Mouse (Mus musculus) spleen, adult 18-20 months (tissue): ENCODE measurements around the gene Capn8.

Source experiments
- DNase-seq, 2 experiments: peaks; one replicate each; pipeline ENCODE4 v3.0.0; 2022; ENCODE audit warnings: mixed read lengths in 2 of 2

The Capn8 gene

GRCm38 (mm10) chr1:182564408-182565120 lies at the start of gene Capn8:
Gene Capn8, plus strand, starts transcription at chr1:182565007.
- no peak for DNase-seq

GRCm38 (mm10) chr1:182516758-182517676 lies 47.8 kb upstream of the Capn8 start, which contains the start of gene Capn2:
Gene Capn2, minus strand, starts transcription at chr1:182517608.
- DNase-seq, result peak; percentile 73 to 87

- DNase-seq, result no peak
Measured at GRCm38 (mm10) chr1:182517677-182518011, 47.2 kb upstream of the Capn8 start.

- DNase-seq, result no peak
Measured at GRCm38 (mm10) chr1:182518143-182518680, 46.6 kb upstream of the Capn8 start.

GRCm38 (mm10) chr1:182518811-182519210 lies 46.0 kb upstream of the Capn8 start:
- no peak for DNase-seq

- DNase-seq, result no peak
Measured at GRCm38 (mm10) chr1:182519341-182519740, 45.5 kb upstream of the Capn8 start.

- peak; percentile 60 to 64 for DNase-seq
Measured at GRCm38 (mm10) chr1:182520091-182520937, 44.5 kb upstream of the Capn8 start.

- no peak for DNase-seq
Measured at GRCm38 (mm10) chr1:182520938-182521500, 43.8 kb upstream of the Capn8 start.

GRCm38 (mm10) chr1:182522961-182523360 lies 41.8 kb upstream of the Capn8 start:
- no peak for DNase-seq

- no peak for DNase-seq
Measured at GRCm38 (mm10) chr1:182523692-182524091, 41.1 kb upstream of the Capn8 start.

GRCm38 (mm10) chr1:182525601-182526000 lies 39.2 kb upstream of the Capn8 start:
- no peak for DNase-seq

GRCm38 (mm10) chr1:182527261-182527766 lies 37.5 kb upstream of the Capn8 start:
- no peak for DNase-seq

- peak; percentile 44 to 50 for DNase-seq
Measured at GRCm38 (mm10) chr1:182527921-182528858, 36.6 kb upstream of the Capn8 start.

- DNase-seq, result no peak
Measured at GRCm38 (mm10) chr1:182533583-182533982, 31.2 kb upstream of the Capn8 start.

- no peak for DNase-seq
Measured at GRCm38 (mm10) chr1:182535080-182535481, 29.7 kb upstream of the Capn8 start.

GRCm38 (mm10) chr1:182539023-182539940 lies 25.5 kb upstream of the Capn8 start:
- peak; percentile 39 to 53 for DNase-seq

- DNase-seq, result no peak
Measured at GRCm38 (mm10) chr1:182542110-182542509, 22.7 kb upstream of the Capn8 start.

- no peak for DNase-seq
Measured at GRCm38 (mm10) chr1:182543136-182543535, 21.7 kb upstream of the Capn8 start.

GRCm38 (mm10) chr1:182543906-182544305 lies 20.9 kb upstream of the Capn8 start:
- no peak for DNase-seq

GRCm38 (mm10) chr1:182550761-182551160 lies 14.0 kb upstream of the Capn8 start:
- no peak for DNase-seq
